Mouse (Mus musculus): ENCODE data around the gene Nphp4. TPM values are rescaled to one million over a fixed set of nuclear protein-coding genes. Genes with fewer than 3 reads are reported as not detected.
"Not testable (repeated sequence)": the region's sequence is repeated elsewhere in the genome, so short reads cannot be mapped to it uniquely, and the experiment has no call there.

The Nphp4 gene
- polyA plus RNA-seq, 1 experiment from 2014 or later: 3.3 TPM

GRCm38 (mm10) chr4:152546481-152546880 is 70.0 kb downstream of the Nphp4 start:
- H3K27ac ChIP-seq: no peak overlapping the region
- H3K4me2 ChIP-seq: no peak overlapping the region
- no peak for ATAC-seq (ENCODE audit: borderline replicate concordance, extremely low read depth, low FRiP score, low TSS enrichment)
- H3K36me3 ChIP-seq: no peaks in the 10 kb centered on the region
- H3K27me3 ChIP-seq: no peaks in the 10 kb centered on the region
- no peak overlapping the region for H3K4me3 ChIP-seq
- H3K9ac ChIP-seq: no peak overlapping the region
- H3K9me3 ChIP-seq: no peaks in the 10 kb centered on the region
- H3K4me1 ChIP-seq: no peaks in the 10 kb centered on the region
- 48% methylated on average over 8 of the region's 8 CpGs for WGBS

GRCm38 (mm10) chr4:152547886-152548663 is 71.6 kb downstream of the Nphp4 start:
- Histone ChIP-seq H3K36me3 (no peaks in the 10 kb centered on the region), H3K27me3 (no peaks in the 10 kb centered on the region), H3K4me1 (no peaks in the 10 kb centered on the region), H3K4me3 (no peak overlapping the region), H3K27ac (no peak overlapping the region), H3K9ac (no peak overlapping the region), H3K9me3 (no peaks in the 10 kb centered on the region), H3K4me2 (no peak overlapping the region)
- no peak for ATAC-seq (ENCODE audit: borderline replicate concordance, extremely low read depth, low FRiP score, low TSS enrichment)
- 37% methylated on average over 37 of the region's 37 CpGs for WGBS

- Histone ChIP-seq H3K4me2 (no peak overlapping the region), H3K4me1 (peaks cover 4% of the 10 kb centered on the region; the same call in 1 of the 2 replicates), H3K27ac (no peak overlapping the region), H3K36me3 (no peaks in the 10 kb centered on the region), H3K4me3 (no peak overlapping the region), H3K27me3 (no peaks in the 10 kb centered on the region), H3K9me3 (no peaks in the 10 kb centered on the region), H3K9ac (no peak overlapping the region)
- WGBS: 85% methylated on average over 18 of the region's 18 CpGs
- no peak for ATAC-seq (ENCODE audit: borderline replicate concordance, extremely low read depth, low FRiP score, low TSS enrichment)
Observed at GRCm38 (mm10) chr4:152549507-152550202, 73.1 kb downstream of the Nphp4 start.

- peaks cover 8% of the 10 kb centered on the region; the same call in 1 of the 2 replicates for H3K4me1 ChIP-seq
- H3K4me3 ChIP-seq: no peak overlapping the region
- no peaks in the 10 kb centered on the region for H3K27me3 ChIP-seq
- no peaks in the 10 kb centered on the region for H3K36me3 ChIP-seq
- no peak overlapping the region for H3K4me2 ChIP-seq
- no peak for ATAC-seq (ENCODE audit: borderline replicate concordance, extremely low read depth, low FRiP score, low TSS enrichment)
- H3K9ac ChIP-seq: no peak overlapping the region
- no peak overlapping the region for H3K27ac ChIP-seq
- WGBS: 88% methylated on average over 6 of the region's 6 CpGs
- no peaks in the 10 kb centered on the region for H3K9me3 ChIP-seq
Observed at GRCm38 (mm10) chr4:152550203-152550549, 73.7 kb downstream of the Nphp4 start.

GRCm38 (mm10) chr4:152553582-152554285 is 77.2 kb downstream of the Nphp4 start:
- no peak for ATAC-seq (ENCODE audit: borderline replicate concordance, extremely low read depth, low FRiP score, low TSS enrichment)
- Histone ChIP-seq H3K4me3 (no peak overlapping the region), H3K27ac (no peak overlapping the region), H3K4me2 (no peak overlapping the region), H3K4me1 (peaks cover 23% of the 10 kb centered on the region), H3K9me3 (no peaks in the 10 kb centered on the region), H3K36me3 (no peaks in the 10 kb centered on the region), H3K27me3 (no peaks in the 10 kb centered on the region), H3K9ac (no peak overlapping the region)
- 89% methylated on average over 8 of the region's 8 CpGs for WGBS

- no peak overlapping the region for H3K9ac ChIP-seq
- no peak overlapping the region for H3K4me2 ChIP-seq
- no peaks in the 10 kb centered on the region for H3K9me3 ChIP-seq
- H3K27me3 ChIP-seq: no peaks in the 10 kb centered on the region
- no peaks in the 10 kb centered on the region for H3K36me3 ChIP-seq
- no peak overlapping the region for H3K27ac ChIP-seq
- H3K4me3 ChIP-seq: no peak overlapping the region
- H3K4me1 ChIP-seq: peaks cover 25% of the 10 kb centered on the region
- WGBS: 43% methylated on average over 18 of the region's 18 CpGs
- ATAC-seq (ENCODE audit: borderline replicate concordance, extremely low read depth, low FRiP score, low TSS enrichment): no peak
Observed at GRCm38 (mm10) chr4:152554421-152554820, 77.9 kb downstream of the Nphp4 start.

GRCm38 (mm10) chr4:152555806-152556205 is 79.3 kb downstream of the Nphp4 start:
- not testable (repeated sequence) for H3K4me2 ChIP-seq, H3K27me3 ChIP-seq, H3K36me3 ChIP-seq, H3K4me3 ChIP-seq, H3K9ac ChIP-seq, H3K9me3 ChIP-seq, H3K27ac ChIP-seq
- H3K4me1 ChIP-seq: peaks cover 25% of the 10 kb centered on the region
- ATAC-seq (ENCODE audit: borderline replicate concordance, extremely low read depth, low FRiP score, low TSS enrichment): peak; percentile 25; the same call in 1 of the 2 replicates
- WGBS: 33% methylated on average over 3 of the region's 3 CpGs

- Histone ChIP-seq H3K27ac (no peak overlapping the region), H3K4me2 (no peak overlapping the region), H3K27me3 (no peaks in the 10 kb centered on the region), H3K4me1 (peaks cover 25% of the 10 kb centered on the region), H3K9ac (no peak overlapping the region), H3K9me3 (no peaks in the 10 kb centered on the region), H3K36me3 (no peaks in the 10 kb centered on the region), H3K4me3 (no peak overlapping the region)
- ATAC-seq (ENCODE audit: borderline replicate concordance, extremely low read depth, low FRiP score, low TSS enrichment): no peak
- 9% methylated on average over 17 of the region's 17 CpGs for WGBS
Observed at GRCm38 (mm10) chr4:152558246-152558645, 81.7 kb downstream of the Nphp4 start.

- 51% methylated on average over 4 of the region's 4 CpGs for WGBS
- Histone ChIP-seq H3K27me3 (no peaks in the 10 kb centered on the region; the same call in 1 of the 2 replicates), H3K4me1 (no peaks in the 10 kb centered on the region), H3K4me2 (no peak overlapping the region), H3K27ac (no peak overlapping the region), H3K9ac (no peak overlapping the region), H3K4me3 (no peak overlapping the region), H3K9me3 (no peaks in the 10 kb centered on the region), H3K36me3 (no peaks in the 10 kb centered on the region)
- no peak for ATAC-seq (ENCODE audit: borderline replicate concordance, extremely low read depth, low FRiP score, low TSS enrichment)
Observed at GRCm38 (mm10) chr4:152568006-152568405, 91.5 kb downstream of the Nphp4 start.

- H3K4me3 ChIP-seq: no peak overlapping the region
- no peak overlapping the region for H3K27ac ChIP-seq
- no peaks in the 10 kb centered on the region for H3K9me3 ChIP-seq
- no peaks in the 10 kb centered on the region; the same call in 1 of the 2 replicates for H3K27me3 ChIP-seq
- no peaks in the 10 kb centered on the region for H3K4me1 ChIP-seq
- ATAC-seq (ENCODE audit: borderline replicate concordance, extremely low read depth, low FRiP score, low TSS enrichment): no peak
- no peak overlapping the region for H3K9ac ChIP-seq
- 34% methylated on average over 23 of the region's 23 CpGs for WGBS
- no peak overlapping the region for H3K4me2 ChIP-seq
- no peaks in the 10 kb centered on the region for H3K36me3 ChIP-seq
Observed at GRCm38 (mm10) chr4:152568662-152569395, 92.3 kb downstream of the Nphp4 start.

GRCm38 (mm10) chr4:152574266-152574665 is 97.8 kb downstream of the Nphp4 start:
- ATAC-seq (ENCODE audit: borderline replicate concordance, extremely low read depth, low FRiP score, low TSS enrichment): no peak
- H3K36me3 ChIP-seq: no peaks in the 10 kb centered on the region
- WGBS: 56% methylated on average over 12 of the region's 12 CpGs
- H3K4me3 ChIP-seq: no peak overlapping the region
- no peaks in the 10 kb centered on the region for H3K4me1 ChIP-seq
- no peaks in the 10 kb centered on the region for H3K27me3 ChIP-seq
- H3K9ac ChIP-seq: no peak overlapping the region
- no peaks in the 10 kb centered on the region for H3K9me3 ChIP-seq
- no peak overlapping the region for H3K4me2 ChIP-seq
- no peak overlapping the region for H3K27ac ChIP-seq

All from lung, embryonic 15.5 days (tissue).